Mouse (Mus musculus): Measurements from ENCODE around the gene Npr1. TPM values are rescaled to one million over a fixed set of nuclear protein-coding genes. Genes with fewer than 3 reads are reported as not detected.
A peak's percentile ranks its signal among the peaks of the same experiment; 100 is the strongest.

Gene Npr1
- total RNA-seq, 2 experiments from 2014 or later, result not detected

DNA sequence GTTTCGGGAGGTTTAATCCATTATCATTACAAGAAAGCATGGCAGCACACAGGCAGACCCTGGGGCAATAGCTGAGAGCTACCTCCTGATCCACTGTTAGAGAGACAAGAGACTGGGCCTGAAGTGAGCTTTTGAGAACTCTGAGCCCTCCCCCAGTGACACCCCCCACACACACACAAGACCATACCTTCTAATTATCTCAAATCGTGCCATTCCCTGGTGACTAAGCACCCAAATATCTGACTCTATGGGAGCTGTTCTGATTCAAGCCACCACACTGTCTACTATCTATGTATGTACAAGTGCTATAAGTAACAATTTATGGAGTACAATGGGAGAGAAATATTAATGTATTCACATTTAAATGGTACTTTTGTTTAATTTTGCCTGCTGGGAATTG, 24.9 kb downstream of the Npr1 start:
- ATAC-seq (replicated peaks; ENCODE audit: poor library complexity), result no peak

DNA sequence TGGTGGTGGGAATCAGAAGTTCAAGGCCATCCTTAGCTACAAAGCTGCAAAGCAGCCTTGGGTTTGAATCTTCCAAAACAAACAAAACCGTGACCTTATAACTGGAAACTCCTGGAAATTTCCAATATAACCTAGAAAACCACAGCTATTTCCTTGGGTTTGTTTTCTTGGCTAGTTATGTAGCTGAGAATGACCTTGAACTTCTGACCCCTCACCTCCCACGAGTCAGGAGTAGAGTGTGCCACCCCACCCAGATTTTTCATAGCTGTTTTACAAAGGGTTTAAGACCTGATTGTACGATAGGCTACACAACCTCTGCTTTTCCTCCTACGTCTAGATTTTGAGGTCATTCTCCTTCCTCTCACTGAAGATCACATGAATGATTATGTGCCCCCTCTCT, 28.5 kb downstream of the Npr1 start:
- ATAC-seq (replicated peaks; ENCODE audit: poor library complexity), result no peak

DNA sequence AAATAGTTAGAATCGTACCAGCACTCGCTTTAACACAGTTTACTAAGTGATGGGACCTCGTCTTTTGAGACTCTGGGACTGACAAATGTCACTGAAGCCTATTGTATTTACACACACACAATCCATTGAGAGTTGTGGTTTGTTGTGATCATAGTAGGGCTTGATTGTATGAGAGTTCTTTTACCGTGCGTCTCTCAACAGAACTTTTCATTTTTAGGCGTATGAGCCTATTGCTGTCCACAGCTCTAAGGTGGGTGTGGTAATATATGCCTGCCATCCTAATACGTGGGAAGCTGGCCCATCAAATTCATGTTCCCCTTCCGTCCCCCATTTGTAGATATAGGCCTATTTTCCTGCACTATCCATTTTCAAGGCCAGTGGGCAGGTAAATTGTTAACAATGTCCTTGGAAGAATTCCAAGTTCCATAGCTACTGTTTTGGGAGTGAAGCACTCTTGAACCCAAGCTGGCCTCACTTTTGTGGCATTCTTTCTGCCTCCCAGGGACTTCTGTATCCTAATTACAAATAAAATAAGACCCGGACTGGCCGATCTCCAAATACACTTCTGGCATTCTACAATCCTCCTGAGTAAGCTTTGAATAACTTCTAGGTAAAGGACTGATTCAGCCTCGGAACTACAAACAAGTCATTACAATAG, 31.5 kb downstream of the Npr1 start:
- no peak for ATAC-seq (replicated peaks; ENCODE audit: poor library complexity)

DNA sequence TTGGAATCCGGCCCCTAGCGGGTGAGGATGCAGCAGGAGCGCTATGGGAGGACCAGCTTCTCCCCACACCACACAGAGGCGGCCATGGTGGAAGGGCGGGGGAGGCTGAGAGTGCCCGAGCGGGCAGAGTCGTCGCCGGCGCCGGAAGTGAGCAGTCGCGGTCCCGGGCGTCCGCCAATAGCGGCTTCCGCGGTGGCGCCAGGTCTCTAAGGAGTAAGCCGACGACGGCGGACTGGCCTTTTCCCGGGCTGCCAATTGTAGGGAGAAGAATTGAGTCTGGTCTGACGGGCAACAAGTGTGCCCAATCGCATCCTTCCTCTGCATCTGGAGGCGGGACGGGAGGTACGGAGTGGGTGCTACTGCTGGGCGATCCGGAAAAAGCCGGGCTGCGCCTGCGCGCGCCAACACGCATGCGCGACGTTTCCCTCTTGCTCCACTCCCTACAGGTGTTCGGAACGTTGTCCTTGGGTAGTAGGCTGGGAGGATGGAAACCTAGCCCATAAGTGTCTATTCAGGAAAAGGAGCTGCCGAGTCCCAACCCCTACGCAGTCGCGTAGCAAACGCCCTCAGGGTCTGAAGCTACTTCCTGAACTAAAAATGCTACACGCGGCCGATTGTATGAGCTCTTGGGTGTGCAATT, 32.2 kb downstream of the Npr1 start, which contains the start of gene Ints3:
Ints3 (minus strand) TSS at position 242 of the 640 bp plus-strand sequence.
- peak; percentile 96 for ATAC-seq (replicated peaks; ENCODE audit: poor library complexity)

DNA sequence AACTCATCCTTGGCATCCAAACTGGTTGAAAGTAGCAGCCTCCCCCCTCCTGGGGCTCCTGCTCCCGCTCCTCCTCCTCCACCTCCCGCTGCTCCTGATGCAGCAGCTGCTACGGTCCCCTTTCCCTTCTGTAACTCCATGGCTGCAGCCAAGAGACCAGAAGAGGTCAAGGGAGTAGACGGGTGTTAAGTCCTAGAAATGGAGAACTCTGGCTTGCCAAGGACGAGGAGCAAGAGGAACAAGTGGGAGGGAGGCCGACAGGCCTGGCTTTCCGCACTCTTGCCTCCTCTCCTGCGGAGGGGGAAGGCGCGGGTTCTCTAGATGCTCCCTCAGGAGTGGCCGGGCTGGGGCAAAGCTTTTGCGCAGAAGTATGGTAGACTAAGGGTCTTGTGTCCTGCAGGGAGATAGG, 32.9 kb downstream of the Npr1 start:
- peak; percentile 25 for ATAC-seq (replicated peaks; ENCODE audit: poor library complexity)

DNA sequence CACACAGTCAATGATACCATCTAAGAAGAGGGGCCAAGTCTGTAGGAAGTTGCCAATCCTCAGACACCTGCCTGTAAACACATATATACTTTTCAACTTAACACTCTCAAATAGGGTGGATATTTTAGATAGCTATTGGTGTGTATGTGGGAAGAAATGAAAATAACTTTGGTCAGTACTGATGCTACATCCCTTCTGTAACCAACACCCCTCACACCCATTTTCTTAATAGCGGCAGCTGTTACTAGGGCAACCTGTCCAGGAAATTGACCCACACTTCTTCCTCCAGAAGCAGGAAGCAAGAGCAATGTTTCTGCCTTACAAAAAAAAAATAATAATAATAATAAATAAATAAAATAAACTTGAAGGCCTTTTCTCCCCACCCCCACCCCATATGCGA, 33.3 kb downstream of the Npr1 start:
- no peak for ATAC-seq (replicated peaks; ENCODE audit: poor library complexity)

DNA sequence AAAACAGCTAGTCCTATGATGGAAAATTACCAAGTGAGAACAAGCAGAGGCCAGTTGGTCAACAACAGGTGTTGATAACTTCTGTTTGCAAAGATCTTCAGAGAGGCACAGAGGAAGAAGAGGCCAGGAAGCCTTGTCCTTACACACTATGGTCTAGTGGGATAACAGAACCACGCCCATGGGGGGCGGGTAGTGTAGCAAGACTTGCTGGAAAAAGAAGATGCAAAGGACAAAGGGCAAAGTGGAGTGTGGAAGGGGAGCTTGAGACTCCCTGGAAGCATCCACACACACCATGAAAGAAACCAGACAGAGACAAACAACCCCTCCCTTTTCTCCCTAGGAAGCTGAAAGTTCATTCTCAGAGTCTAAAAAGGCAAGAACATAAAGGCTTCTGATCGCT, 36.1 kb downstream of the Npr1 start:
- ATAC-seq (replicated peaks; ENCODE audit: poor library complexity), result no peak

DNA sequence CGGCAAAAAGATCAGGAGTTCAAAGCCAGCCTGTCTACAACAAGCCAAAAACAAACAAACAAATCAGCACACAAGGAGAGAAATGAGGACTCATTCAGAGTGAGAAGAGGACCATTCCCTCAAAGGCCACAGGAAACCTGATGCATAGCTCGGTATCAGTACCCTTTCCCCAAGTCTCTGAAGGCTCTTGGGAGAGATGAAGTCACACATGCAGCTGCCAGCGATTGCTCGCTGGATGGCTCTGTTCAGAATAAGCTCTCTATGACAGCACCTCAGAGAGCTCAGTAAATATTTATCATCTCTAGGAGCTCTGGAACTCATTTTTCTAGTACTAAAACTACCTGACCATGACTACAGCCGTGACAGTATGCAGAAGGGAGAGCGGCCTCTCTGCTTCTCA, 37.5 kb downstream of the Npr1 start:
- no peak for ATAC-seq (replicated peaks; ENCODE audit: poor library complexity)

DNA sequence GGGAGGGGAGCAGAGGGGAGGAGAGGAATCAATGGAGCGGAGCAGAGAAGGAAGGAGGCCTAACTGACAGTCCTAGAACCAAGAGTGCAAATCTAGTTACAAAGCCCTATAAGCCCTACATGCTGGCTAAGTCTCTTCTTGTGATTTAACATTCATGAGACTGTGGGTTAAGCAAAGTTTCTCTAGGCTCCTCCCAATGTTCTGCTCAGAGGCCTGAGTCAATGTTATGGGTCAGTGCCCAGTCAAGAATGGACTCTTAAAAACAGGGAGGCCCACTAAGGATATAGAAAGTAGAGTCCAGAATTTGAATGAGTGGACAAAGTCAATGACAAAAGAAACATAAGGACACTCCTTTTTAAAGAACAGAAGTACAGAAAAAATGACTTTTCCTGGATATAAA, 38.1 kb downstream of the Npr1 start:
- ATAC-seq (replicated peaks; ENCODE audit: poor library complexity), result no peak

DNA sequence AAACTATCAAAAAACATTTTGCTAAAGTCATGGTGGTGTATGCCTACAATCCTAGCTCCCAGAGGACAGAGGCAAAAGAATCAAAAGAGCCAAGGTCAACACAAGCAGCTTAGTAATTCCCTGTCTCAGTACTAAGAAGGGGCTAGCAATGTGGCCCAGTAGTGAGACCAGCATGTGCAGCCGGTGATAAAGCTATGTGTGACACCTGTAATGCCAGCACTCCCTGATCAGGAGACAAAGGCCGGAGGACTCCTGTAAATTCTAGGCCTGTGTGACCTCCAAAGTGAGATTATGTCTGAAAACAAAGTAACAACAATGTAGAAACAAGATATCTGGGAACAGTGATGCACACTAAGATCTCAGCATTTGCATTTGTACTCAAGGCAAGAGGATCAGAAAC, 40.2 kb downstream of the Npr1 start:
- 0 out of 2 replicates have a peak, but pooled peaks have one; percentile 23 for ATAC-seq (replicated peaks; ENCODE audit: poor library complexity)

DNA sequence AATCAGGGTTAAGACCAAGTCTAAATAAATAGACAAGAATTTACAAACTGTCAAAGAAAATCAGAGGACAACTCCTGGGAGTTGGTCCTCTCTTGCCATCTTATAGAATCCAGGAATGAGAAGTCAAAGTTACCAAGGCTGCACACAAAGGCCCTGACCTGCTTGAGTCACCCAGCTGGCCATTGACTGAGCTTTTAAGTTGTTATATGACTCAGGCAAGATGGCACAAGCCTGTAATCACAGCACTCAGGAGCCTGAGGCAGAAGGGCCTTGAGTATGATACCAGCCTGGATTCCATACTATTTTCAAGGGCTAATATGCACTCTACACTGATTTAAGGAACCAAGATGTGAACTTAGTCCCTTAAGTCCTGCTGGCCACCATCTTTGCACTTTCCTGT, 42.1 kb downstream of the Npr1 start:
- ATAC-seq (replicated peaks; ENCODE audit: poor library complexity), result no peak

DNA sequence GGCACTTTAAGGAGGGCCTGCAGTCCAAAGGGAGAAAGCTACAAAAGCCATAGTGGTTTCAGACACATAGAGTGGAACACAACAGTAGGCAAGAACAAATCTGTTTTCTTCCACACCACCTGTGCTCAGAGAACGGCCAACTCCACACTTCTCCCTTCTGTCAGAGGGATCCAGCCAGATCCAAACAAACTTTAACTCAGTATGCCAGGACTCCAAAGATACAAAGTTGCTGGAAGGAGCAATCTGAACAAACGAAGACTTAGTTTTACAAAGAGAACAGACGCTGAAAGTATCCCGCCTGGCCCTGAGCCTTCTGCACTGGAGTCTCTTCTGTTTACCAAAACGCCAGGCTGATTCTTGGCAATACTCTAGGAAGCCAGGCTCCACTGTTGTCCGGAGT, 45.0 kb downstream of the Npr1 start:
- ATAC-seq (replicated peaks; ENCODE audit: poor library complexity), result no peak

DNA sequence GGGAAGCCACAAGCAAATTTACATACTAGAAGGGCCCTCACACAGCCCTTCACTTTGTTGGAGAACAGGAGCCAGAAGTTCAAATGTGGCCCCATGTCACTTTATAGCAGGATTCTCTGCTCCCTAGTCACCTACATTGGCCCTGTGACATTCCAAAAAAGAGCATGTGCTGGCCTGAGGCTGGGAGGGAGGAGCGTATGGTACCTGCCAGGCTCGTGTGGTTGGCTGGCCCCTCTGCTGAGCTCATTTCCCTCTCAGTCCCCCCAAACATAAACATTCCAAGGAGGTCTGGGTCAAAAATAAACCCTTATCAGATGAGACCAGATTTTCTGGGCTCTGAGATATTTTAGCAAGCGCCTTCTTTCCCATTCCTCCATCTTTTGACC, 52.7 kb downstream of the Npr1 start:
- no peak for ATAC-seq (replicated peaks; ENCODE audit: poor library complexity)

DNA sequence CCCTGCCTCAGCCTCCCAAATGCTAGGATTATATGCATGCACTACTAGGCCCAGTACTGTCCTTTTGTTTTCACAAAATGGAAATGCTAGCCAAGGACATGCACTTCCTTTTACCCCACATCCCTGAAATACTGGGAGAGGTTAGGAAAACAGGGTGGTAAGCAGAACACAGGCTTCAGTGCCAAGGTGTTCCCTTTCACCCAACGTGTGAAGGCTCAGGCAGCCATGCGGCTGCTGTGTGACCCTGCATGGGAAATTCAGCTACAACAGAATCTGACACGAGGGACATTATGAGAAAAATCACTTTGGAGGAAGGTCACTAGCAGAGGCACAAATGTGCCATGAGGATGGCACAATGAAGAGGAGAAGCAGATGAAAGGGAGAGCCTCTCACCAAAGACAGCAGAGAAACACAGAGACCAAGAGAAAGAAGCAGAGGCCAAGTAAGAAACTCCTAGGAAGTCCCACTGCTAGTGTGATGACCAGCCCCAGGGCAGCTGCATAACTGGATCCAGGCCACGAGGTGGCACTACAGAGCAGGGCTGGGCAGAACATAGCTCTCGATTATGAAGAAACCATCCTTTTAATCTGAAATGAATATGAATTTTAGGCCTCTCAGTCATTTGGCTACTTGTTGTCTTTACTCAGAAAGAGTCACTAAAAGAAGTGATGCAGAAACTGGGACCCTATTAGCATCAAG, 53.2 kb downstream of the Npr1 start:
- peak; percentile 88 for ATAC-seq (replicated peaks; ENCODE audit: poor library complexity)

DNA sequence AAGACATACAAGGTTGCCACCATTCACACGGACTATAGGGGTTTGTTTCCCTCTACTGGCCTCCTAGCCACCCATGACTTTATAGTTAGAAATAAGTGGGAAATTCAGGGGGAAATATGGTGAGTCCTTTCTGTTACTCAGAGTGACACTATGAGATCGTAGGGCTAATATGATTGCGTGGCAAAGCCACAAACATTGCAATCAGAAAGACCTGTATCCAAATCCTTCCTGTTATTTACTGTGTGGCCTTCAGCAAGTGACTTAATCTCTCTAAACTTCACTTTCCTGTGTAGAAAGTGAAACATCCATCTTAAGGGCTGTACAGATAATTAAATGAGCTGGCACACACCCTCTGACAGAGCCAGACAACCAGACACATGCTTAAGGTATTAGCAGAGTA, 56.9 kb downstream of the Npr1 start:
- ATAC-seq (replicated peaks; ENCODE audit: poor library complexity), result peak; percentile 48

DNA sequence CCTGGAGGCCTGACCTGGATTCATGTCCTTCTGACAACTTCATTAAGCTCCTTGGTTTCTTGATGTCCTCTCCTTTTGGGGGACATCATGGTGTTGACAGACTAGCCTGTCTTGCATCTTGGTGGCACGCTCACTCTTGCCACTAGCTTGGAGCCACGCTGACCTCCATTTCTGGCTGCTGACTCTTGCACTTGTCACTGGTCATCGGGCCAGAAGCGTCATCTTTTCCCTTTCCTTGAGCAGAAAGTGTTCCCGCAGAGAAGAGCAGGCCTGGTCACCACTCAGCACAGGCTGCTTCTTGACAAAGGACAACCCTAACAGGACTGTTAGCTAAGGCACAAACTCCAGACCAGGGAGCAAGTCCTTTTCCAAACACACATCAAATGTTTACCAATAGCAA, 59.3 kb downstream of the Npr1 start:
- no peak for ATAC-seq (replicated peaks; ENCODE audit: poor library complexity)

DNA sequence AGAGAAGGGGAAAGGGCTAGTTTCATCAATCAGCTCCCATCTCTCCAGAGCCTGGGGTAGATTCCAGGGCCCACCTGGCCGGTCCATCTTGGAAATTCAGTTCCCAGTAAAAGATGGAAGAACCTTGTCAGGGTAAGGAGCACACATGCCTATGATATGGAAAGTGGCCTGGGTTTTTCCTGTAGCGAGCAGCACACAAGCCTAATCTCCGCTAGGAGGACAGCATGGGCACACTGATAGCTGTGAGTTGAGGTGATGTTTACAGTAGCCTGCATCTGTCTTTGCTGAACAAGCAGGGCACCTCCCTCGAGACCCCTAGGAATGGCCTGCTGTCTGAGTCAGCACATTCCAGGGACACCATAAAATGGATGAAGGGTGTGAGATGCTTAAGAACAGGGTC, 61.1 kb downstream of the Npr1 start:
- no peak for ATAC-seq (replicated peaks; ENCODE audit: poor library complexity)

DNA sequence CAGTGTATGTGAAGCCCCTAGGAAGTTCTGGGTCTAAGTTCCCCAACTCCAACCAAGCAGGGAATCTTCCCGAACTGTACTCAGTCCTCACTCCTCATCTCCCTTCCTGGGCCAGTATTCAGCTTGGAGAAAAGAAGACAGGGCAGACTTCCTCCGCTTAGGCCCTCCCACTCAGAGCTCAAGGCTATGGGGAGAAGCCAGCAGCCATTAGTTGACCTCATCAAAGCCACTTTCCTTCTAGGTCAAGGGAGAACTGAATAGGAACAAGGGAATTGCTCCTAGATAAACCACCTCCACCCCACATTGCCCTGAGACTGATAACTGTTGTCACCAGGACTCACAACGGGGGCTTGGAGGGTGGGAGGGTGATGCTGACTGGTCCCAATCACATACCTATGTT, 61.5 kb downstream of the Npr1 start:
- ATAC-seq (replicated peaks; ENCODE audit: poor library complexity), result no peak

DNA sequence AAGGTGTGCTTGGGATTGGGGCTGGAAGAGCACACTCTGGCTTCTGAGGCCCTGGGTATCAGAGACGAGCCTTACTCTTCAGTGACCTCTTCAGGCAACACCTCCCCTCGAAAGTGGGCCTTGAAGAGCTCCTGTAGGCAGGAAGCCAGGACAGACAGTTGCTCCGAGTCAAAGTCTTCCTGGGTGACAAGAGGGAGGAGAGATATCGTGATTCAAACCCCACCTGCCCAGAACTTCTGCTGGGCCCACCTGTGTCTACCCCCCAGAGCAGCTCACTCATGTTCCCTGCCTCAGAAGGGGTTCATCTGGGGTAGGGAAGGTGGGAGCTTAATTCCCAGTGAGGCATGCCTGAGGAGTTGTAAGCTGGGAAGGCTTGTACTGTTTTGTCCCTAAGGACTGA, 64.7 kb downstream of the Npr1 start:
- ATAC-seq (replicated peaks; ENCODE audit: poor library complexity), result no peak
